Mouse (Mus musculus) kidney, postnatal 25 days (tissue): ENCODE measurements around the gene Msh4.
"Not testable (repeated sequence)": the region's sequence is repeated elsewhere in the genome, so short reads cannot be mapped to it uniquely, and the experiment has no call there.

Source experiments
- DNase-seq, 2 experiments: peaks; one replicate each; pipeline ENCODE4 v3.0.0; 2021; ENCODE audit warnings: mixed read lengths in 2 of 2

The Msh4 gene

GRCm38 (mm10) chr3:153911197-153911881 lies 5.4 kb upstream of the Msh4 start:
- DNase-seq, result peak; percentile 52 to 53

- DNase-seq, result no peak
These were observed 4.6 kb upstream of the Msh4 start for GRCm38 (mm10) chr3:153910489-153910888.

- DNase-seq, result no peak
These were observed 3.0 kb upstream of the Msh4 start for GRCm38 (mm10) chr3:153908919-153909318.

GRCm38 (mm10) chr3:153905251-153906135 lies 445 bp downstream of the Msh4 start:
- peak in 1 of 2 experiments; percentile 44 for DNase-seq

GRCm38 (mm10) chr3:153904586-153904985 lies 1.4 kb downstream of the Msh4 start:
- peak; percentile 75 to 77 for DNase-seq

- no peak for DNase-seq
These were observed 3.3 kb downstream of the Msh4 start for GRCm38 (mm10) chr3:153902595-153902994.

- no peak for DNase-seq
These were observed 4.0 kb downstream of the Msh4 start for GRCm38 (mm10) chr3:153901904-153902303.

- no peak for DNase-seq
These were observed 8.7 kb downstream of the Msh4 start for GRCm38 (mm10) chr3:153897216-153897615.

- DNase-seq, result no peak
These were observed 10.5 kb downstream of the Msh4 start for GRCm38 (mm10) chr3:153895454-153895853.

GRCm38 (mm10) chr3:153889188-153889781 lies 16.7 kb downstream of the Msh4 start:
- DNase-seq, result no peak

- DNase-seq, result no peak
These were observed 17.8 kb downstream of the Msh4 start for GRCm38 (mm10) chr3:153888141-153888540.

- DNase-seq, result no peak
These were observed 19.6 kb downstream of the Msh4 start for GRCm38 (mm10) chr3:153886296-153886695.

GRCm38 (mm10) chr3:153871396-153871795 lies 34.5 kb downstream of the Msh4 start:
- DNase-seq, result peak; percentile 62 to 67

- DNase-seq, result no peak
These were observed 38.5 kb downstream of the Msh4 start for GRCm38 (mm10) chr3:153867149-153868136.

- no peak for DNase-seq
These were observed 41.1 kb downstream of the Msh4 start for GRCm38 (mm10) chr3:153864636-153865429.

GRCm38 (mm10) chr3:153863816-153864215 lies 42.1 kb downstream of the Msh4 start:
- no peak for DNase-seq

GRCm38 (mm10) chr3:153860392-153860791 lies 45.5 kb downstream of the Msh4 start:
- DNase-seq, result not testable (repeated sequence)

GRCm38 (mm10) chr3:153858350-153859001 lies 47.5 kb downstream of the Msh4 start:
- DNase-seq, result no peak

GRCm38 (mm10) chr3:153852266-153852665 lies 53.7 kb downstream of the Msh4 start:
- DNase-seq, result no peak

GRCm38 (mm10) chr3:153850759-153851158 lies 55.2 kb downstream of the Msh4 start:
- no peak for DNase-seq
